Mouse (Mus musculus): ENCODE data around the gene Chac1. TPM values are rescaled to one million over a fixed set of nuclear protein-coding genes. Genes with fewer than 3 reads are reported as not detected.

The Chac1 gene
- polyA plus RNA-seq, 1 experiment from 2014 or later, result 2.0 TPM

GRCm38 (mm10) chr2:119326161-119327101, 24.6 kb upstream of the Chac1 start:
- Histone ChIP-seq H3K27me3 (ENCODE audit: control insufficient read depth, insufficient read depth, low read length) (peaks cover 15% of the 10 kb centered on the region; the same call in 1 of the 2 replicates), H3K9me3 (ENCODE audit: control insufficient read depth, low read length) (no peaks in the 10 kb centered on the region), H3K27ac (replicated peaks) (peak overlapping the region; percentile 75), H3K9ac (ENCODE audit: low read length) (peak overlapping the region; percentile 65), H3K4me2 (replicated peaks; ENCODE audit: low read depth) (peak overlapping the region; percentile 88), H3K4me3 (ENCODE audit: low read depth, low read length) (peak overlapping the region; percentile 55), H3K36me3 (ENCODE audit: control insufficient read depth, insufficient read depth, low read length) (no peaks in the 10 kb centered on the region), H3K4me1 (replicated peaks; ENCODE audit: control insufficient read depth, insufficient read depth) (peaks cover 7% of the 10 kb centered on the region)
- ATAC-seq (ENCODE audit: low FRiP score, low TSS enrichment), result no peak
- WGBS, result under 1% methylated on average over 54 of the region's 61 CpGs
- peak; percentile 51 for DNase-seq (ENCODE audit: low spot score)
- TF ChIP-seq CTCF (IDR thresholded peaks at IDR 0.05; ENCODE audit: low read depth) (no peak), EP300 (optimal IDR thresholded peaks at IDR 0.05) (no peak)

DNA sequence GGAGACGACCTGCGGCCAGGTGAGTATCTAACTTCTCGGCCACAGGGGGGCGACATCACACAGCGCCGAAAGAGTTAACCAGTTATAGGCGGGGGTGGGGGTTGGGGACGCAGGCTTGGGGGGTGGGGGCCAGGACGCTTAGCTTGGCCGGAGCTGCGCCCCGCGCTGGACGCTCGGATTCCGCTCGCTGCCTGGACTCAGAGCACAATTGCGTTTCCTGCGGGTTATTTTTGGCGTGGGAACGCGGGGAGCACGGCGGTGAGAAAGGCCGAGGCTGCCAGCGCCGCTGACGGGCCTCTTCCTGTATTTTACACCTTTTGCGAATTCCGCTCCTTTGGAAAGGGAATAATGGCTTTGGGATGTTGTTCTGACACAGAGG, 23.9 kb upstream of the Chac1 start:
- H3K36me3 ChIP-seq (ENCODE audit: control insufficient read depth, insufficient read depth, low read length), result no peaks in the 10 kb centered on the region
- peak; percentile 68 for TF ChIP-seq CTCF (IDR thresholded peaks at IDR 0.05; ENCODE audit: low read depth)
- no peak for TF ChIP-seq EP300 (optimal IDR thresholded peaks at IDR 0.05)
- H3K9ac ChIP-seq (ENCODE audit: low read length), result peak overlapping the region; percentile 65
- peak overlapping the region; percentile 88 for H3K4me2 ChIP-seq (replicated peaks; ENCODE audit: low read depth)
- under 1% methylated on average over 29 of the region's 30 CpGs for WGBS
- H3K4me1 ChIP-seq (replicated peaks; ENCODE audit: control insufficient read depth, insufficient read depth), result peaks cover 4% of the 10 kb centered on the region
- H3K27ac ChIP-seq (replicated peaks), result no peak overlapping the region
- no peaks in the 10 kb centered on the region for H3K9me3 ChIP-seq (ENCODE audit: control insufficient read depth, low read length)
- ATAC-seq (ENCODE audit: low FRiP score, low TSS enrichment), result no peak
- peaks cover 15% of the 10 kb centered on the region; the same call in 1 of the 2 replicates for H3K27me3 ChIP-seq (ENCODE audit: control insufficient read depth, insufficient read depth, low read length)
- peak; percentile 72 for DNase-seq (ENCODE audit: low spot score)
- peak overlapping the region; percentile 55 for H3K4me3 ChIP-seq (ENCODE audit: low read depth, low read length)

DNA sequence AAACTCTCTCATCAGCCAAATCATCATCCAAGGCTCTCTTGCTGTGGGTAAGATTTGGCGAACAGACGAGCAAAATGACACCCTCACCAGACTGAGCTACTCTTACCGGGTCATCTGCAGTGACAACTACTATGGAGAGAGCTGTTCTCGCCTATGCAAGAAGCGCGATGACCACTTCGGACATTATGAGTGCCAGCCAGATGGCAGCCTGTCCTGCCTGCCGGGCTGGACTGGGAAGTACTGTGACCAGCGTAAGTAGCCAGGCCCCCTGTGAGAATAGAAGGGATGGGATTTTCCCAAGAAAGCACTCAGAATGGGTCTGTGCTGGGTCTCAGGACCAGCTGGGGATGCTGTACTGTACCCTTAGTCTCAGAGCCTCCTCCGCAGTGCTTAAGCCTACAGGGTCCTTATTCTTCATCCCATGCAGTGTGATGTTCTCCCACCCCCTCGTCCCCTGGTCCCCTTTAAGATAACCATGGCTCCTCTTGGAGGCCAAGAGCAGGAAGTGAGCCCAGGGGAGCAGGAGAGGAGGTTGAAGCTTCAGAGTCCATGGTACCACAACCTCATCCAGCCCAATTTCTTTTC, 23.0 kb upstream of the Chac1 start:
- no peak for TF ChIP-seq EP300 (optimal IDR thresholded peaks at IDR 0.05)
- 45% methylated on average over 11 of the region's 11 CpGs for WGBS
- no peak overlapping the region for H3K9ac ChIP-seq (ENCODE audit: low read length)
- ATAC-seq (ENCODE audit: low FRiP score, low TSS enrichment) (no peak), DNase-seq (ENCODE audit: low spot score) (no peak)
- no peaks in the 10 kb centered on the region; the same call in 1 of the 2 replicates for H3K36me3 ChIP-seq (ENCODE audit: control insufficient read depth, insufficient read depth, low read length)
- H3K4me1 ChIP-seq (replicated peaks; ENCODE audit: control insufficient read depth, insufficient read depth), result no peaks in the 10 kb centered on the region; the same call in 1 of the 2 replicates
- H3K4me3 ChIP-seq (ENCODE audit: low read depth, low read length), result no peak overlapping the region
- H3K27me3 ChIP-seq (ENCODE audit: control insufficient read depth, insufficient read depth, low read length), result peaks cover 11% of the 10 kb centered on the region; the same call in 1 of the 2 replicates
- no peaks in the 10 kb centered on the region for H3K9me3 ChIP-seq (ENCODE audit: control insufficient read depth, low read length)
- H3K4me2 ChIP-seq (replicated peaks; ENCODE audit: low read depth), result peak overlapping the region; percentile 21; the same call in 1 of the 2 replicates
- no peak overlapping the region for H3K27ac ChIP-seq (replicated peaks)

DNA sequence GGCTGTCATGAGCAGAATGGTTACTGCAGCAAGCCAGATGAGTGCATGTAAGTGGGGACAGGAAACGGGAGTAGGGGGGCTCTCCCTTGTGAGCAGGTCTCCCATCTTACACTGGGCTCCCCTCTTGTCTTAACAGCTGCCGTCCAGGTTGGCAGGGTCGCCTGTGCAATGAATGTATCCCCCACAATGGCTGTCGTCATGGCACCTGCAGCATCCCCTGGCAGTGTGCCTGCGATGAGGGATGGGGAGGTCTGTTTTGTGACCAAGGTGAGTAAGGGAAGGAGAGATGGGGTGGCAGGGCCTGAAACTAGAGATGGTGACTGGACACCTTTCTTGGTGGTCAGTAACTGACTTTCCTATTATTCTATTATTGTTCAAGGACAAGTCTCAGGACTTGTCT, 22.5 kb upstream of the Chac1 start:
- Histone ChIP-seq H3K27ac (replicated peaks) (no peak overlapping the region), H3K9me3 (ENCODE audit: control insufficient read depth, low read length) (no peaks in the 10 kb centered on the region), H3K27me3 (ENCODE audit: control insufficient read depth, insufficient read depth, low read length) (peaks cover 11% of the 10 kb centered on the region; the same call in 1 of the 2 replicates), H3K4me2 (replicated peaks; ENCODE audit: low read depth) (peak overlapping the region; percentile 21; the same call in 1 of the 2 replicates), H3K36me3 (ENCODE audit: control insufficient read depth, insufficient read depth, low read length) (no peaks in the 10 kb centered on the region; the same call in 1 of the 2 replicates), H3K9ac (ENCODE audit: low read length) (no peak overlapping the region), H3K4me1 (replicated peaks; ENCODE audit: control insufficient read depth, insufficient read depth) (no peaks in the 10 kb centered on the region; the same call in 1 of the 2 replicates), H3K4me3 (ENCODE audit: low read depth, low read length) (no peak overlapping the region)
- TF ChIP-seq CTCF (IDR thresholded peaks at IDR 0.05; ENCODE audit: low read depth) (no peak), EP300 (optimal IDR thresholded peaks at IDR 0.05) (no peak)
- ATAC-seq (ENCODE audit: low FRiP score, low TSS enrichment), result no peak
- DNase-seq (ENCODE audit: low spot score), result peak; percentile 15
- 38% methylated on average over 5 of the region's 5 CpGs for WGBS

GRCm38 (mm10) chr2:119329123-119329817, 21.8 kb upstream of the Chac1 start:
- Histone ChIP-seq H3K4me2 (replicated peaks; ENCODE audit: low read depth) (peak overlapping the region; percentile 21; the same call in 1 of the 2 replicates), H3K27ac (replicated peaks) (no peak overlapping the region), H3K9ac (ENCODE audit: low read length) (no peak overlapping the region), H3K9me3 (ENCODE audit: control insufficient read depth, low read length) (no peaks in the 10 kb centered on the region), H3K4me1 (replicated peaks; ENCODE audit: control insufficient read depth, insufficient read depth) (no peaks in the 10 kb centered on the region; the same call in 1 of the 2 replicates), H3K4me3 (ENCODE audit: low read depth, low read length) (no peak overlapping the region), H3K36me3 (ENCODE audit: control insufficient read depth, insufficient read depth, low read length) (no peaks in the 10 kb centered on the region; the same call in 1 of the 2 replicates), H3K27me3 (ENCODE audit: control insufficient read depth, insufficient read depth, low read length) (peaks cover 11% of the 10 kb centered on the region; the same call in 1 of the 2 replicates)
- peak; percentile 77 for DNase-seq (ENCODE audit: low spot score)
- no peak for TF ChIP-seq CTCF (IDR thresholded peaks at IDR 0.05; ENCODE audit: low read depth)
- TF ChIP-seq EP300 (optimal IDR thresholded peaks at IDR 0.05), result no peak
- 52% methylated on average over 3 of the region's 3 CpGs for WGBS
- ATAC-seq (ENCODE audit: low FRiP score, low TSS enrichment), result peak; percentile 33; the same call in 1 of the 2 replicates
